Mouse (Mus musculus) limb, embryonic 14.5 days (tissue): ENCODE results near the gene Brms1. TPM values are rescaled to one million over a fixed set of nuclear protein-coding genes. Genes with fewer than 3 reads are reported as not detected.

ENCODE experiments used
- ATAC-seq: fragments of 200-750 bp; cut with Nextera tagmentation; 2 replicates; pipeline ENCODE4 v1.8.0; 2017; ENCODE audit warnings: low read depth, moderate number of reproducible peaks, moderate TSS enrichment; ENCODE audit not compliant: low FRiP score
- DNase-seq: peaks from one replicate; pipeline ENCODE4 v3.0.0-alpha.2; 2015; ENCODE audit warnings: low spot score
- H3K27ac ChIP-seq: fragments of 300-500 bp; sonication (generic); replicated peaks from 2 replicates; pipeline ENCODE4 v1.5.1; 2014; ENCODE audit warnings: low read depth, mild to moderate bottlenecking, low read length, moderate library complexity, mixed read lengths
- H3K27me3 ChIP-seq: fragments of 300-500 bp; sonication (generic); 2 replicates; pipeline ENCODE4 v1.6.1; 2014; ENCODE audit warnings: low read length, mixed read lengths; ENCODE audit not compliant: control insufficient read depth, insufficient read depth
- H3K36me3 ChIP-seq: fragments of 300-500 bp; sonication (generic); 2 replicates; pipeline ENCODE4 v1.6.1; 2014; ENCODE audit warnings: mild to moderate bottlenecking, low read length, moderate library complexity, mixed read lengths; ENCODE audit not compliant: control insufficient read depth, insufficient read depth
- H3K4me1 ChIP-seq: fragments of 300-500 bp; sonication (generic); 2 replicates; pipeline ENCODE4 v1.6.1; 2014; ENCODE audit warnings: antibody characterized with exemption, low read length, mixed read lengths; ENCODE audit not compliant: control insufficient read depth, insufficient read depth
- H3K4me2 ChIP-seq: fragments of 300-500 bp; sonication (generic); replicated peaks from 2 replicates; pipeline ENCODE4 v1.6.1; 2014; ENCODE audit warnings: low read depth, mild to moderate bottlenecking, low read length, moderate library complexity; ENCODE audit not compliant: severe bottlenecking
- H3K4me3 ChIP-seq: fragments of 300-500 bp; sonication (generic); replicated peaks from 2 replicates; pipeline ENCODE4 v1.5.1; 2014; ENCODE audit warnings: low read length
- H3K9ac ChIP-seq: fragments of 300-500 bp; sonication (generic); 2 replicates; pipeline ENCODE4 v1.6.1; 2014; ENCODE audit warnings: mild to moderate bottlenecking, low read depth, low read length, moderate library complexity; ENCODE audit not compliant: severe bottlenecking
- H3K9me3 ChIP-seq: fragments of 300-500 bp; sonication (generic); 2 replicates; pipeline ENCODE4 v1.6.1; 2016; ENCODE audit warnings: low read length; ENCODE audit not compliant: control insufficient read depth
- POLR2A ChIP-seq: fragments of 200-500 bp; IDR thresholded peaks from 2 replicates; pipeline ENCODE4 v1.8.0; 2012; ENCODE audit warnings: inconsistent platforms, mild to moderate bottlenecking, moderate library complexity, borderline replicate concordance; ENCODE audit not compliant: insufficient read depth, insufficient read length; ENCODE audit errors: extremely low read depth
- WGBS: fragments of 180-500 bp; shearing (Covaris S2); extraction: QIAGEN DNeasy Blood & Tissue Kit; methylation state at CpG from one replicate; pipeline ENCODE4 v1.1.7; 2014; 5-methylcytosine and 5-hydroxymethylcytosine counted together
- polyA plus RNA-seq, 2 experiments: library from polyadenylated mRNA; depleted of rRNA in 1 of 2; stranded (reverse) in 1 of 2; unstranded in 1 of 2; fragments of >200 nt; fragmentation: Nextera tagmentation in 1 of 2; extraction: Ambion mirVana in 1 of 2; gene quantifications; 2 replicates each; pipeline versions ENCODE4 v1.2.1 to v1.2.3; 2012 to 2014

Gene Brms1
- polyA plus RNA-seq, 2 experiments, result 30.2 to 38.1 TPM

DNA sequence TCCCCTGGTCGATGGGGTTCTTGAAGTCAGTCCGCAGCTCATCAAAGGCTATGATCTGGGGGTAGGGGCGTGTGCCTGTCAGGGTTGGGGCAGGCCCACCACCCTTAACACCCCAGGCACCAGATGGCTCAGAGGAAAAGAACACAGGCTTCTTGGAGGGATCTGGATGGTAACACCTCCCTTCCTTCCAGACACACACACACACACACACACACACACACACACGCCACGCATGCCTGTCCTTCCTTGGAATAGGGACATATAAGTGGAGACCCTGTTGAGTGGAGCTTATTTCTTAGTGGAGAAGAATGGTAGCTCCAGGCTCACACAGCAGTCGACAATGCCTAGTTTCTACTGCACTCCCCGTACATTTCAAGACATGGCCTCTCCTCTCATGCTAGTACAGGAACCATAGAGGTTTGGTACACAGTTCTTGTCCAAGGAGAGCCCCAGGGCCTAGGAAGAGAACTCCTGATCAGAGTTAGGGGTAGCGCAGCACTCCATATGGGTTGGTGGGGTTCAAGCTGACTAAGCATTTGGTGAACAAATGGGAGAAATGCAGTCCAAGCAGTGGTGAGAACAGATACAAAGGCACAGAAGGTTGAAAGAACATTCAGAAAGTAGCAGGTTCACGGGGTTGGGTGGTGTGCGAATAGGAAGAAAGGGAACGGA lies 53.7 kb downstream of the Brms1 start:
- Histone ChIP-seq H3K9ac (no peak overlapping the region), H3K27ac (0 out of 2 replicates have a peak overlapping the region, but pooled peaks have one; percentile 26), H3K36me3 (peaks cover 44% of the 10 kb centered on the region), H3K27me3 (no peaks in the 10 kb centered on the region), H3K4me2 (peak overlapping the region; percentile 35), H3K4me1 (peaks cover 38% of the 10 kb centered on the region), H3K4me3 (no peak overlapping the region; the same call in 1 of the 2 replicates), H3K9me3 (no peaks in the 10 kb centered on the region)
- 45% methylated on average over 11 of the region's 11 CpGs for WGBS
- ATAC-seq (no peak; the same call in 1 of the 2 replicates), DNase-seq (no peak)
- TF ChIP-seq POLR2A, result no peak

- H3K27me3 ChIP-seq, result no peaks in the 10 kb centered on the region
- H3K9ac ChIP-seq, result peak overlapping the region; percentile 34
- H3K36me3 ChIP-seq, result peaks cover 44% of the 10 kb centered on the region
- no peak overlapping the region for H3K27ac ChIP-seq
- H3K9me3 ChIP-seq, result no peaks in the 10 kb centered on the region
- H3K4me3 ChIP-seq, result no peak overlapping the region
- H3K4me2 ChIP-seq, result peak overlapping the region; percentile 99; the same call in 1 of the 2 replicates
- WGBS, result 7% methylated on average over 9 of the region's 9 CpGs
- no peak for TF ChIP-seq POLR2A
- no peak for ATAC-seq
- DNase-seq, result no peak
- H3K4me1 ChIP-seq, result peaks cover 38% of the 10 kb centered on the region
These were observed 54.8 kb downstream of the Brms1 start for GRCm38 (mm10) chr19:5095887-5096474.

- Histone ChIP-seq H3K4me3 (peak overlapping the region; percentile 74), H3K4me1 (peaks cover 38% of the 10 kb centered on the region), H3K9ac (peak overlapping the region; percentile 90), H3K9me3 (no peaks in the 10 kb centered on the region), H3K4me2 (peak overlapping the region; percentile 99), H3K27ac (no peak overlapping the region), H3K36me3 (peaks cover 44% of the 10 kb centered on the region), H3K27me3 (no peaks in the 10 kb centered on the region)
- no peak for TF ChIP-seq POLR2A
- DNase-seq, result no peak
- WGBS, result 5% methylated on average over 25 of the region's 31 CpGs
- ATAC-seq, result no peak
These were observed 56.6 kb downstream of the Brms1 start for GRCm38 (mm10) chr19:5097521-5098362.

DNA sequence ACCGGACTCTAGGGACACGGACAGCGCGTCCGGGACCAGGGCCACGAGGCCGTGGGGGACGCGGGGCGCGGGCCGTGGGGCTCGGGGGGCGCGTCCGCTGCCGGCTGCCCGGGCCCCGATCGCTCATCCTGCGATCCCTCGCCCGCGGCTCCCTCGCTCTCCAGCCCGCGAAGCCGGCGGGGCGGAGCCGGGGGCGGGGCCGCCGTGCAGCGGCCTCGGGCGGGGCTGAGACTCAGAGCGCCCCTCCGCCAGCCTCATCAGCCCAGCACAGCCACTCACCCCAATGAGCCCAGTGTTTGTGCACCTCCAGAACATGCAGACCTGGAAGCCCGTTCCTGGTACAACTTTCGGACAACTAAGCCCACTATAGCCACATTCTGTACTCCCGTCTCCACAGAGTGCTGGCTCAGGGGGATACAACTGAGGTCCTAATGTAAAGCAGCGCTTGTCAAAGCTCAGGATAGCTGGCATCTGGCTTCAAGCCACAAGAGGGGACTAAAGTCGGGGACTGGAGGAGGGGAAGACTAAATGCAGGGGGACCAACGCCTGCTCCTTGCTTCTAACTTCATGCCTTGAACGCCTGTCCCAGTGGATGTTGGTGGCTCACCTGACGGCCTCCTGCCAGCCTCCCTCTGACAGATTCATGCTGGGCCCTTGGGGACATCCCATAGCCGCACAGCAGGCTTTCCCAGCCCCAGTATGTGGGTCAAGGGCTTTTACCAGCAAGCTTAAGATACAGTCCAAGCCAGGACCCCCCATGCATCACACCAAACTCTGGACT lies 57.4 kb downstream of the Brms1 start, which contains the start of gene Cnih2:
TSS of gene Cnih2 (minus strand) at position 159 of the 781 bp plus-strand sequence.
- TF ChIP-seq POLR2A, result no peak
- Histone ChIP-seq H3K9me3 (no peaks in the 10 kb centered on the region), H3K4me3 (peak within 1 kb of the TSS; percentile 74), H3K27ac (no peak within 1 kb of the TSS), H3K4me1 (peaks cover 38% of the 10 kb centered on the region), H3K9ac (peak within 1 kb of the TSS; percentile 90), H3K36me3 (peaks cover 44% of the 10 kb centered on the region), H3K27me3 (no peaks in the 10 kb centered on the region), H3K4me2 (peak within 1 kb of the TSS; percentile 99)
- ATAC-seq, result peak; percentile 72
- WGBS, result 5% methylated on average over 29 of the region's 48 CpGs
- DNase-seq, result peak; percentile 61

Other genes starting within 250 kb of the Brms1 start
- gene Rbm4, start 247.5 kb upstream of the Brms1 start, polyA plus RNA-seq (2012; rRNA removed), result 107 and 111 TPM in 2 replicates
- 78.9 and 82.6 TPM in 2 replicates for gene Rbm4, start 247.5 kb upstream of the Brms1 start, polyA plus RNA-seq (2014; fragmentation: Nextera tagmentation; extraction: Ambion mirVana)
- gene Gm21992, start 229.7 kb upstream of the Brms1 start, polyA plus RNA-seq (2012; rRNA removed), result 36.0 and 83.7 TPM in 2 replicates
- gene Gm21992, start 229.7 kb upstream of the Brms1 start, polyA plus RNA-seq (2014; fragmentation: Nextera tagmentation; extraction: Ambion mirVana), result 15.5 and 22.0 TPM in 2 replicates
- 69.9 and 98.5 TPM in 2 replicates for gene Rbm14, start 229.7 kb upstream of the Brms1 start, polyA plus RNA-seq (2012; rRNA removed)
- gene Rbm14, start 229.7 kb upstream of the Brms1 start, polyA plus RNA-seq (2014; fragmentation: Nextera tagmentation; extraction: Ambion mirVana), result 69.8 and 71.9 TPM in 2 replicates
- gene Ccs, start 202.0 kb upstream of the Brms1 start, polyA plus RNA-seq (2012; rRNA removed), result 57.2 and 65.9 TPM in 2 replicates
- gene Ccs, start 202.0 kb upstream of the Brms1 start, polyA plus RNA-seq (2014; fragmentation: Nextera tagmentation; extraction: Ambion mirVana), result 63.2 and 64.8 TPM in 2 replicates
- gene Ccdc87, start 202.0 kb upstream of the Brms1 start, polyA plus RNA-seq (2012; rRNA removed), result 0.03 and 0.05 TPM in 2 replicates
- gene Ccdc87, start 202.0 kb upstream of the Brms1 start, polyA plus RNA-seq (2014; fragmentation: Nextera tagmentation; extraction: Ambion mirVana), result 0.06 and 0.26 TPM in 2 replicates
- 49.9 and 84.7 TPM in 2 replicates for gene Ctsf, start 186.2 kb upstream of the Brms1 start, polyA plus RNA-seq (2012; rRNA removed)
- gene Ctsf, start 186.2 kb upstream of the Brms1 start, polyA plus RNA-seq (2014; fragmentation: Nextera tagmentation; extraction: Ambion mirVana), result 38.9 and 45.9 TPM in 2 replicates
- gene Actn3, start 163.4 kb upstream of the Brms1 start, polyA plus RNA-seq (2012; rRNA removed), result 8.3 and 8.7 TPM in 2 replicates
- 11.9 and 12.9 TPM in 2 replicates for gene Actn3, start 163.4 kb upstream of the Brms1 start, polyA plus RNA-seq (2014; fragmentation: Nextera tagmentation; extraction: Ambion mirVana)
- gene Zdhhc24, start 162.7 kb upstream of the Brms1 start, polyA plus RNA-seq (2012; rRNA removed), result 22.7 and 30.9 TPM in 2 replicates
- 7.7 and 9.7 TPM in 2 replicates for gene Zdhhc24, start 162.7 kb upstream of the Brms1 start, polyA plus RNA-seq (2014; fragmentation: Nextera tagmentation; extraction: Ambion mirVana)
- gene Bbs1, start 134.7 kb upstream of the Brms1 start, polyA plus RNA-seq (2012; rRNA removed), result 7.6 and 8.1 TPM in 2 replicates
- gene Bbs1, start 134.7 kb upstream of the Brms1 start, polyA plus RNA-seq (2014; fragmentation: Nextera tagmentation; extraction: Ambion mirVana), result 3.8 and 4.9 TPM in 2 replicates
- 96.5 and 116 TPM in 2 replicates for gene Dpp3, start 113.1 kb upstream of the Brms1 start, polyA plus RNA-seq (2012; rRNA removed)
- gene Dpp3, start 113.1 kb upstream of the Brms1 start, polyA plus RNA-seq (2014; fragmentation: Nextera tagmentation; extraction: Ambion mirVana), result 90.9 and 94.0 TPM in 2 replicates
- 2.7 and 5.1 TPM in 2 replicates for gene Peli3, start 98.2 kb upstream of the Brms1 start, polyA plus RNA-seq (2012; rRNA removed)
- gene Peli3, start 98.2 kb upstream of the Brms1 start, polyA plus RNA-seq (2014; fragmentation: Nextera tagmentation; extraction: Ambion mirVana), result 1.8 and 2.5 TPM in 2 replicates
- gene Mrpl11, start 79.2 kb upstream of the Brms1 start, polyA plus RNA-seq (2012; rRNA removed), result 59.5 and 74.3 TPM in 2 replicates
- gene Mrpl11, start 79.2 kb upstream of the Brms1 start, polyA plus RNA-seq (2014; fragmentation: Nextera tagmentation; extraction: Ambion mirVana), result 105 and 108 TPM in 2 replicates
- 0.50 and 0.60 TPM in 2 replicates for gene Npas4, start 51.0 kb upstream of the Brms1 start, polyA plus RNA-seq (2012; rRNA removed)
- not detected in 2 replicates for gene Npas4, start 51.0 kb upstream of the Brms1 start, polyA plus RNA-seq (2014; fragmentation: Nextera tagmentation; extraction: Ambion mirVana)
- gene Slc29a2, start 17.5 kb upstream of the Brms1 start, polyA plus RNA-seq (2012; rRNA removed), result 15.7 and 25.5 TPM in 2 replicates
- 3.7 and 5.0 TPM in 2 replicates for gene Slc29a2, start 17.5 kb upstream of the Brms1 start, polyA plus RNA-seq (2014; fragmentation: Nextera tagmentation; extraction: Ambion mirVana)
- gene B4gat1, start 2.5 kb upstream of the Brms1 start, polyA plus RNA-seq (2012; rRNA removed), result 31.3 and 46.6 TPM in 2 replicates
- gene B4gat1, start 2.5 kb upstream of the Brms1 start, polyA plus RNA-seq (2014; fragmentation: Nextera tagmentation; extraction: Ambion mirVana), result 43.7 and 45.2 TPM in 2 replicates
- gene AC124502.3, start 2.5 kb upstream of the Brms1 start, polyA plus RNA-seq (2012; rRNA removed), result 1.3 and 2.5 TPM in 2 replicates
- 0.84 and 1.7 TPM in 2 replicates for gene AC124502.3, start 2.5 kb upstream of the Brms1 start, polyA plus RNA-seq (2014; fragmentation: Nextera tagmentation; extraction: Ambion mirVana)
- gene Rin1, start 9.1 kb downstream of the Brms1 start, polyA plus RNA-seq (2012; rRNA removed), result 4.9 and 6.1 TPM in 2 replicates
- 2.5 and 2.6 TPM in 2 replicates for gene Rin1, start 9.1 kb downstream of the Brms1 start, polyA plus RNA-seq (2014; fragmentation: Nextera tagmentation; extraction: Ambion mirVana)
- 97.5 and 115 TPM in 2 replicates for gene Cd248, start 26.7 kb downstream of the Brms1 start, polyA plus RNA-seq (2012; rRNA removed)
- gene Cd248, start 26.7 kb downstream of the Brms1 start, polyA plus RNA-seq (2014; fragmentation: Nextera tagmentation; extraction: Ambion mirVana), result 123 and 127 TPM in 2 replicates
- 0.96 and 1.4 TPM in 2 replicates for gene Tmem151a, start 44.2 kb downstream of the Brms1 start, polyA plus RNA-seq (2012; rRNA removed)
- 1.8 and 2.1 TPM in 2 replicates for gene Tmem151a, start 44.2 kb downstream of the Brms1 start, polyA plus RNA-seq (2014; fragmentation: Nextera tagmentation; extraction: Ambion mirVana)
- gene Yif1a, start 47.2 kb downstream of the Brms1 start, polyA plus RNA-seq (2012; rRNA removed), result 121 and 130 TPM in 2 replicates
- 129 and 144 TPM in 2 replicates for gene Yif1a, start 47.2 kb downstream of the Brms1 start, polyA plus RNA-seq (2014; fragmentation: Nextera tagmentation; extraction: Ambion mirVana)
- 40.8 and 60.9 TPM in 2 replicates for gene Cnih2, start 57.2 kb downstream of the Brms1 start, polyA plus RNA-seq (2012; rRNA removed)
- 40.5 and 45.1 TPM in 2 replicates for gene Cnih2, start 57.2 kb downstream of the Brms1 start, polyA plus RNA-seq (2014; fragmentation: Nextera tagmentation; extraction: Ambion mirVana)
- gene Rab1b, start 65.7 kb downstream of the Brms1 start, polyA plus RNA-seq (2012; rRNA removed), result 192 and 235 TPM in 2 replicates
- gene Rab1b, start 65.7 kb downstream of the Brms1 start, polyA plus RNA-seq (2014; fragmentation: Nextera tagmentation; extraction: Ambion mirVana), result 249 and 255 TPM in 2 replicates
- gene Klc2, start 77.2 kb downstream of the Brms1 start, polyA plus RNA-seq (2012; rRNA removed), result 45.8 and 54.0 TPM in 2 replicates
- gene Klc2, start 77.2 kb downstream of the Brms1 start, polyA plus RNA-seq (2014; fragmentation: Nextera tagmentation; extraction: Ambion mirVana), result 14.9 and 16.3 TPM in 2 replicates
- 42.0 and 53.7 TPM in 2 replicates for gene Pacs1, start 231.8 kb downstream of the Brms1 start, polyA plus RNA-seq (2012; rRNA removed)
- 30.7 and 33.1 TPM in 2 replicates for gene Pacs1, start 231.8 kb downstream of the Brms1 start, polyA plus RNA-seq (2014; fragmentation: Nextera tagmentation; extraction: Ambion mirVana)